Mouse (Mus musculus): ENCODE data around the gene Itgb2l.

DNA sequence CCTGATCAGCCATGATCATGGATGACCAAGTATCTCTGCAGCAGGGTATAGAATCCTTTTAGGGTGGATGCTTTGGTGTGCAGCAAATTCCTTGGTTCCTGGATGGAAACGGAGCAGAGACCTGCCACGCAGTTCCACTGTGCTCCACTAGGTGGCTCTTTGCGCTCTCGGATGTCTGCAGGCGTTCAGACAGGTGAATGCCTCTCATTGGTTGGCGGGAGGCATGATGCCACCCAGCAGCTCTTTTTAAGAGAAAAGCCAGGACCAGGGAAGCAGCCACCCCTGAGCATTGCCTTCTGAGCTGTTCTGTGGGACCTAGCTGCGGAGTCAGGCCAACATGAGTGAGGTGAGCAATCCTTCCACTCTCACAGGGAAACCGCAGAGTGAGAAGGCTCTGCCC is 24.0 kb upstream of the Itgb2l start, which contains the start of gene Pcp4:
- TF ChIP-seq CTCF (conservative IDR thresholded peaks at IDR 0.05; ENCODE audit: insufficient read depth, insufficient read length, low read depth, low read length) (peak; percentile 92), POLR2A (IDR thresholded peaks at IDR 0.05; ENCODE audit: low read depth, low read length) (no peak)

Measured in kidney, adult 2 months (tissue).